Mouse (Mus musculus) kidney, adult 10 weeks (tissue): ENCODE data around the gene Trim40. TPM values are rescaled to one million over a fixed set of nuclear protein-coding genes. Genes with fewer than 3 reads are reported as not detected.

Source experiments
- polyA plus RNA-seq: library from polyadenylated mRNA; stranded (reverse); fragments of 350-450 nt; fragmentation: Illumina TruSeq; extraction: RNeasy Lipid Tissue Mini Kit (QIAGEN cat#74804); gene quantifications from one replicate; pipeline ENCODE4 v1.2.3, GENCODE M21; 2014; ENCODE audit warnings: low read depth, low replicate concordance

Trim40 gene
- polyA plus RNA-seq: not detected

DNA sequence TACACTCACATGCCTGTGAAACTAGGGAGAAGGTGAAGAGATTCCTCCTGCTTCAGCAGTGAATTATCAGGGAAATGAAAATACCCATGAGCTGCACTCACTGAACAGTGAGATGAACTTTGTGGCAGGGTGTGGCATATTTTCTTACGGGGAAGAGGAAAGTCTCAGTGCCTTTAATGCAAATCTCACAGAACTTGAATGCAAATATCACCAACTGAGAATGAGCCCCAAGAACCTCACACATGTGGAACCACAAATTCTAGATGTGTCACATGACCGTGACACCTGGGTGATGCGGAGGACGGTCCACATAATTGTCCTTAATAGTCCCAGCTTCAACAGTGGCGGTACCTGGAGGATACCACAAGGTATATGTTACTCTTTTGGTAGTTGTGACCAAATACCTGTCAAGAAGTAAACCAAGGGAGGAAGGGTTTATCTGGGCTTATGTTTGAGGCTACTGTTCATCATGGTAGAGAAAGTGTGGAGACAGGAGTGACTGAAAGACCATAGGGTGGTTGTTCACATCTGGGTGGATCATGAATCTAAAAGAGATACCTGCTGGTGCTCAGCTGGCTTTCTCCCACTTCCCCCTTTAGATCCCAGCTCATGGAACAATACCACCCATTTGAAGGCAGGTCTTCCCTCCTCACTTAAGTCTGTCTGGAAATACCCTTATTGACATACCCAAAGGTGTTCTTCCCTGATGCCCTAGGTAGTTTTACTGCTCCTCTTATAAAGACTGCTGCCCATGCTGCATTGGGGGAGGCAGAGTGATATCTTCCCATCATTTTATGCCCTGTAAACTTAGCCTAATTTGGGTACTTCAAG lies at the start of gene Trim40:
Trim40 (minus strand) TSS at position 51 of the 831 bp plus-strand sequence.

DNA sequence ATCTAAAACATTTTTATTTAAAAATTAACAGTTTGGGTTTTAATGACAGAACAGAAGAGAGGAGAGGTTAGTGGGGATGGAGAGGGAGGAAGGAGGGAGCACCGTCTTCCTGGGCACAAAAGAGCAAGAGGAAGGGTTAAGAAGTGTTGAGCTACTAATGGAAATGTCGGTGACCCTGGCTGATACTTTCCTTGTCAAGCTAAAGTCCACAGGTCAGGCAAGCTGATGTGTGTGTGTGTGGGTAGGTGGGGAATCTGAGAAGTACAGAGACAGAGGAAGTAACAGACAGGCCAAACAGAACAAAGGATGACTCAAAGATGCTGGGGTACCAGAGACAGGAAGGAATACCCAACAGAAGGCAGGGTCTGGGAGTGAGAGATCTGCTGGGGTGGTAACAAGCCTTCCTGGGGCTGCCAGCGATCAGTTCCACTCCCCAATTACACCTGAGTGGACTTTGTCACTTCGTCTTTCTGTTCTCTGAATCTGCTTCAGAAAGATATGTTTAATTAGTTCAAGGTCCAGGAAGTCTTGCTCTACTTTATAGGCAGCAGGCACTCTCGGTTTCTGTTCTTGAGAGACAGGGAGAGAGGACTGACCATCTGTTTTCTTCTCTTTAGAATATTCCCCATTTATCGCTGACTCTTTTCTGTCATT lies 7.8 kb upstream of the Trim40 start, which contains the start of gene Trim31:
Trim31 (plus strand) TSS at position 567 of the 654 bp plus-strand sequence.

DNA sequence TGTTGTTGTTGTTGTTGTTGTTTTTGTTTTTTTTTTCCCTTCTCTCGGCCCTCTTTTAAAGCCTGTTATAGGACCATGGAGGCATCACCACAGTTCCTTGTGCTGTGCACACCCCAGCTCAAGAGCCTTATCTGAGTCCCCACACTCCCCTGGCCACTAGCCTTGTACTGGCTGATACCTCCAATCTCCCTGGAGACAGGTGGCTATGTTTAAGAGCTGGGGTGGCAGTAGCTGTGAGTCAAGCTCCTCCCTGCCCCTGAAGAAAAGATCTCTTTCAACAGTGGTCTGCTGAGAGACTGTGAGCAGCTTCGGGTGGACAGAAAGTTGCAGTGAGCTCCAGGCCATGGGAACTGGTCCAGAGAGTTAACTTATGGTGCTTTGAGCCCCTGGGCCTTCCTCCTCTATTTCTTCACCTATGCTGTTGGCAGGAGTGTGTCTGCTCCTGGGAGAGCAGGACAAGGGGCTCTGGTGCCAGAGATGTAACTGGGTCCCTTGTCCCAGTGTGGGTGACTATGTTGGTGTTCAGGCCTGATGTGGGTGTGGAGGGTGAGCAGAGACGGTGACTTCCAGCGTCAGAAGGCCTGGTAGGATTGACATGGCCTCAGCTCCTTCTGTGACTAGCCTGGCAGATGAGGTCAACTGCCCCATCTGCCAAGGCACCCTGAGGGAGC lies 20.5 kb downstream of the Trim40 start, which contains the start of gene Trim10:
Trim10 (plus strand) TSS at position 291 of the 671 bp plus-strand sequence.

DNA sequence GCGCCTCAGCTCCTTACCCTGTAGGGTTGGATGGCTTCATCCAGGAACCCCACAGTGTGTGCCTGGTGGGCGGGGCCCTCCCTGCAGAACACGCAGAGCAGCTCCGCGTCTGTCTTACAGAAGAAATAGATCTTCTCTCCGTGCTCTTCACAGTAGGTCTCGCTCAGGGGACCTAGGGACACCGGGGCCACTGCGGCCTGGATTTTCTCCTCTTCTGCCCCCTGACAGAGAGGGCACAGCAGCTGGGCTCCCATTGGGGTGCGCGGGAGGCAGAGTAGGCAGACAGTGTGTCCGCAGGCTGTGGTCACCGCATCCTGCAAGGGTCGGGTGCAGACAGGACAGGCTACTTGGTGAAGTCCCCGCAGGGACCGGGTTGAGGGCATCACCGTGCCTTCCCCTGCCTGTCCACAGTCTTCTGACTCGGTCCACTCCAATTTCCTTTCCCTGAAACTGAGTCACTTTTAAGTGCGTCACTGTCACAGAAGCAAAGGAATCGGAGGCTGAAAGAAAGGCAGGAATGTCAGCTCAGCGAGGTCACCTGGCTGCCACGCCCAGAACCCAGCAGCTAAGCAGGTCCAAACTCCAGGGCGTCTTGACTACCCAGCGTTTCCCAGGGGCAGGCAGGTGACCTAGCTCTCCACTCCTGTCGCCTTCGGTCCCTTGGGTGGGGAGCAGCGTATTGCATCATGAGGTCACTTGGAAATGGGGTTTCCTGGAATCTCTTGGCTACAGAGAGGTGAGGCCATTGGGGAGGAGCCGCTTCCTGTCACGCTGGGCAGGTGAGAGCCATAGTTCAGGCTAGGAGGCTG lies 23.0 kb downstream of the Trim40 start, which contains the start of gene Trim15:
Trim15 (minus strand) TSS at position 492 of the 809 bp plus-strand sequence.

DNA sequence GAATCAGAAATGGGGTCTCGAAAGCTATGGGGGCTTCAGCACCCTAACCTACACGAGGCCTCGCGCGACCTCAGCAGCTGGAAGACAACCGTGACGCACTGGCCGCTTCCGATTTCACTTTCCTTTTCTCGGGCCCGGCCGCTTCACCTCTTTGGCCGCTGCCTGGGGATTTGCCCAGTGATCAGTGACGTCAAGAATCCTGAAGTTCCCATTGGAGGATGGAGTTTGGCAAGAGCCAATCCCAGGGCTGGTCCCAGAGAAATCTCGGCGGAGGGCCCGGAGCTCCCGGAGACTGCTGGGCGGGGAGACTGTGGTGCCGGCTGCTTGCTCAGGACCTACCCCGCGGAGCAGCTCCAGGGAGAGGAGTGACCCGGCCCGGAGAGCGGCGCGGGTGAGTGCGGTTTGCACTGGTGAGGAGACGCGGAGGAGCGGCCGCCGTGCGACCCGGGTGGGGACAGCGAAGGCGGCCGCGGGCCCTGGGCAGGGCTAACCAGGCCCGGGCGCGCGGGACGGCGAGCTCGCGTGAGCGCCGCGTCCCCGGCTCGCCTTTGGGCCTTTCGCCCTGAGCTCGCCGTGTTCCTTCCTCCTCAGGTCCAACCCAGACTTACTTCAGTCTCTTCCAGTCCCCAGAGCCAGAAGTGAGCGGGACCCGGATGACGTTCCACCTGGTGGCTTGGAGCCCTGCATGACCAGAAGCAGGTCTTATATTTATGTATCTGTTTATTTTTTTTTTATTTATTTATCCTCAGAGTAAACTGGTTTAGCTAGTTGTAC lies 52.9 kb downstream of the Trim40 start, which contains the start of gene Trim26:
Trim26 (plus strand) TSS at position 261 of the 774 bp plus-strand sequence.

Other genes with a start within 250 kb of the Trim40 start
- gene H2-M9, start 247.5 kb downstream of the Trim40 start, polyA plus RNA-seq: not detected
- gene H2-M1, start 217.9 kb downstream of the Trim40 start, polyA plus RNA-seq: not detected
- not detected for gene H2-M10.5, start 117.2 kb downstream of the Trim40 start, polyA plus RNA-seq
- not detected for gene H2-M10.6, start 78.0 kb downstream of the Trim40 start, polyA plus RNA-seq
- 17.0 TPM for gene Trim26, start 53.0 kb downstream of the Trim40 start, polyA plus RNA-seq
- 0.32 TPM for gene Trim15, start 22.9 kb downstream of the Trim40 start, polyA plus RNA-seq
- gene Trim10, start 20.5 kb downstream of the Trim40 start, polyA plus RNA-seq: not detected
- not detected for gene Trim31, start 8.0 kb upstream of the Trim40 start, polyA plus RNA-seq
- 0.36 TPM for gene Rnf39, start 52.8 kb upstream of the Trim40 start, polyA plus RNA-seq
- 7.4 TPM for gene Ppp1r11, start 61.6 kb upstream of the Trim40 start, polyA plus RNA-seq
- gene Znrd1, start 68.4 kb upstream of the Trim40 start, polyA plus RNA-seq: 27.4 TPM
- 32.4 TPM for gene Znrd1as, start 68.5 kb upstream of the Trim40 start, polyA plus RNA-seq
- gene 2410137M14Rik, start 91.1 kb upstream of the Trim40 start, polyA plus RNA-seq: not detected
- not detected for gene H2-M5, start 99.4 kb upstream of the Trim40 start, polyA plus RNA-seq
- gene Zfp57, start 111.0 kb upstream of the Trim40 start, polyA plus RNA-seq: 1.8 TPM
- gene Mog, start 133.3 kb upstream of the Trim40 start, polyA plus RNA-seq: not detected
- 20.6 TPM for gene Gabbr1, start 155.8 kb upstream of the Trim40 start, polyA plus RNA-seq
- not detected for gene Olfr90, start 198.4 kb upstream of the Trim40 start, polyA plus RNA-seq
- not detected for gene Olfr91, start 208.2 kb upstream of the Trim40 start, polyA plus RNA-seq
- gene Olfr92, start 230.0 kb upstream of the Trim40 start, polyA plus RNA-seq: not detected